Mouse (Mus musculus) spleen, postnatal 14 days (tissue): ENCODE results near the gene Clstn2.

Source experiments
- DNase-seq, 2 experiments: peaks; one replicate each; pipeline ENCODE4 v3.0.0; 2021 to 2022; ENCODE audit warnings: low spot score in 2 of 2

Clstn2 gene

DNA sequence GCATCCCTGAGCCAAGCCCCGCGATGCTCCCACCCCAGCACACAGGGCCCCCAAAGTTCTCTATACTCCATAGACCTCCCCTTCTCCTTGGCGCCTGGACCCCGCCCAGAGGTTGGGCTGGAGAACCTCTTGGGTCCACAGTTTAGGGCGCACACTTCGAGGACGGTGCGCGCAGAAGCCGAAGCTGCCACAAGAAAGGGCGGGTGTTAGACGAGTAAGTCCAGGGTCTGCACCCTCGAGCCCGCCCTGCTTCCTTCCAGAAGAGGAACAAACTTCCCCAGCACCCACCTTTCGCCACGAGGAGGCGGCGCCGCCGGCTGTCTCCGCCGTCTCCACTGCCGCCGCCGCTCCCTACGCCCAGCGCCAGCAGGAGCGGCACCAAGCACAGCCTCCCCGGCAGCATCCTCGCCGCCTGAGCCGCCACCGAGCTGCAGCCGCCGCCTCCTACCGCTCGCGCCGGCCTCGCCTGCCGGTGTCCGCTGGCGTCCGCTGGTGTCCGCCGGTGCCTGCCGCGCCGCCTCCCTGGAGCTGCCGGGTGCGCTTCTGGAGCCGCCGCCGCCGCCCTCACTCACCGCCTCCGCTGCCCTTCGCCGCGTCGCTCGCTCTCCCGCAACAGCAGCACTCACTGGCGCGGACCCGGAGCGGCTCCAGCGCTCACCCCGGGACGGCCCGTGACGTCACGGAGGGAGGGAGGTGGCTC is at the start of gene Clstn2:
Clstn2 (minus strand) TSS at position 609 of the 700 bp plus-strand sequence.
- no peak for DNase-seq

- no peak for DNase-seq
Measured at GRCm38 (mm10) chr9:98067767-98068166, 34.8 kb upstream of the Clstn2 start.

DNA sequence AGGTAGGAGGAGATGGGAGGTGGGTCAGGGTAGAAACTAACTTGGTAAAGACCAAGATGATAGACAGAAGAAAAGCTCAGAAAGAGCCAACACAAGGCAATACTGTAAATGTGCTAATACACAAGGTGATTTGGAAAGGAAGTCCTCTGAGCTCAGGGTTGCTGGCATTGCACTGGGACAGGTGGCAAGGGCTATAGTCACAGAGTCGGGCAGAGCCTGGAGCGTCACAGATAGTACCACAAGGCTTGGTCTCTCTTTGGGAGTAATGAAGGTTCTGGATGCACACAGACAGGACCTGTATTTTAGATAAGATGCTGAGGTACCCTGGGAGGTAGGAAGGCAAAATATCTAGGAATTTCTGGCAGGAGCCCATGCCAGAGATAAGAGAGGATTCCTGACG is 28.7 kb upstream of the Clstn2 start:
- no peak for DNase-seq

GRCm38 (mm10) chr9:98057291-98057690 is 24.3 kb upstream of the Clstn2 start:
- no peak for DNase-seq

- no peak for DNase-seq
Measured at GRCm38 (mm10) chr9:98051343-98051742, 18.4 kb upstream of the Clstn2 start.

DNA sequence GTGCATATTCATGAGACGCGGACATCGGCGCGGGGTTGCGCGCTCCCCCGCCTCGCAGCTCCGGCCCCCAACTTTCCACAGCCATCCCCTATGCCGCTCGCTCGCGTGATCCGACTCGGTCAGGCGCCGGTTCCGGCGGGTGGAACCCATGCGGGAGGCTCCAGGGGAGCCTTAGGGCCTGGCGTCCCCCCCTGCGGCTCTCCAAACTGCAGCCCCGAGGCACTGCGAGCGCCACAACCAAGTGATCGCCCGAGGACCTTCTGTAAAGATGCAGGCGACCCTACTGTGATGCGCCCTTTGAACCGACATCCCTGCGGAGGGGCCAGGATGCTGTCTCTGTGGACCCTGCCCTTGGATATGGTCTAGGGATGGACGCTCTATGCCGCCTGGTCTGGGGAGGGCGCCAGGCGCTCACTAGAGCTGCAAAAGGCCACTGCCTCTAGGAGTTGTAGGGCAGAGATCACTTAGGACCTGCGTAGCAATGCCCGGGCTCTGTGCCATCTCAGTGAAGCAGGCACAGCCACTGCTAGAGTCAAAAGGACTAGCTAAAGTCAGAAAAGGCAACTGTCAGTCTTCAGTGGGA is 383 bp upstream of the Clstn2 start:
- DNase-seq = no peak

DNA sequence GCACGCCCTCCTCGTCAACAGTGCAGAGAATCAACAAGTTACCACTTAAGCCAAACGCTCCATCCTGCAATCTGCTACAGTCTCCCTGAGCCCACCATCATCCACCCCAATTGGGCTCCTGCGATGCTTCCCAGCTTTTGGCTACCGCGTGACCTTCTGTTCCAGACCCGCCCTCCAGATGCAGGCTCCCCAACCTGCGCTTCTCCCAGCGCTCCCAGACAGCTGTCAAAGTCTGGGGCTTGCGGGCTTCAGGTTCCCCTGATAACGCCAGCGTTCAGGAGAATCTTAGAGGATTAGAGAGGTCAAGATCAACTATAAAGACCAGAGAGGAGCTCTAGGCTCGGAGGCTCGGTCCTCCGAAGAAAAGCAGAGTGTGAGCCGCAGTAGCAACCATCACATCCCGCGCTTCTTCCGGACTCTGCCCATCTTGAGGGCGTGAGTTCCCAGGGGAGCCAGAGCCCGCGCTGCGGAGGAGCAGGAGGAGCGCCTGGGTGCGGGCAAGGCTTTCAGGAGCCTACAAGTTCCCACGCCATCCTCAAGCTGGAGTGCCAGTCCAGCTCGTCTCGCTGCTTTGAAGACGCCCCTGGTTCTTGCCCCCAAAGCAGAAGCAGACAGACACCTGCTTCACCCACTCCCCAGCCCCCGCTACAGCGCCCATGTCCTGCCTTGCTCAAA is 946 bp downstream of the Clstn2 start:
- no peak for DNase-seq

DNA sequence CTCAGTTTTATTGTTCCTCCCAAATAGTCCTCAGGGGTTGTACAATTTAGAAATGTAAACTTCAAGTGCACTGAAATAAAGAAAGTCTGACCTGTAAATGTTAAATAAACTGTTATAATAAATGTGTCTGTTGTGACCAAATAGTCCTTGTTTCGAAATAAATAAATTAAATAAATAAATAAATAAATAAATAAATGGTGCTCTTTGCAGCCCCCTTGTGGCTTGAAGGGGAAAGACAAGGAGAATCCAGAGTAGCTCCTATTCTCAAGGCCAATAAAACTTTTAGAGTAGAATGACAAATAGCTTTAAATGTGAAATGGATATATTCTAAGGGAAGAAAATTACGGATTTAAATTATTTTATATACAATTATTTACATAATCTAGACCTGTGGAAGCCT is 2.3 kb downstream of the Clstn2 start:
- no peak for DNase-seq

DNA sequence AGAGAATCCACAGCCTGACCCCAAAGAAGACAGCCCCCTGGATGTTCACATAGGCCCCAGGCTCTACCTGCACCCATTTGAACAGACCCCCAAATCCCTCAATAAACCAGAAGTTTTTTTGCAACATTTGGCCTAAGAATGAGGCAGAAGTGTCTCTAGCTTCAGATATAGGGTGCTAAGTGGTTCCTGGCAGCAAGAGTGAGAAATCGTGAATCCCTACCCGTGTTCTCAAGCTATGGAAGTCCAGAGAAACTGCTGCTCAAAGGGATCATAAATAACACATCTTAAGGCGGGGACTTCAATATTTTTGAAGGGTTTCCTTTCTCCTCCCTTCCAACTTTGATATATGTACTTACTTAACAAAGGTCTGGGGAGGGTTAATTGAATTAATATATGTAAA is 7.4 kb downstream of the Clstn2 start:
- no peak for DNase-seq

GRCm38 (mm10) chr9:98023069-98023468 is 9.9 kb downstream of the Clstn2 start:
- DNase-seq = no peak

DNA sequence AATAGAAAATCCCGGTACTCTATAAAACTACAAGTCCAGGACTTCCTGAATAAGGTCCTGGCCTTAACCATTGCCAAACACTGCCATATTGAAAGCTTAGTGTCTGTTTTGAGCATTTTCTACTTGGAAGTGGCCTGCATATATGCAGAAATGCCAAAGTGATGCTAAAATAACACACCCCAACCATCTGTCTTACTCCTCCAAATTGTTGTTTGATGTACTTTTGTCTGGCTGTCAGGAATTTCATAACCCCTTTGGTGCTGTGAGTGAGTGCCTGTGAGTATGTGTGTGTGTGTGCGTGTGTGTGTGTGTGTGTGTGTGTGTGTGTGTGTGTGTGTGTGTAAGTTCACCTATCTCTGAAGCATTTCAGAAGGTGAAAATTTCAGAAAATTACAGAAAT is 13.1 kb downstream of the Clstn2 start:
- DNase-seq = no peak

- no peak for DNase-seq
Measured at GRCm38 (mm10) chr9:98018687-98019086, 14.3 kb downstream of the Clstn2 start.

DNA sequence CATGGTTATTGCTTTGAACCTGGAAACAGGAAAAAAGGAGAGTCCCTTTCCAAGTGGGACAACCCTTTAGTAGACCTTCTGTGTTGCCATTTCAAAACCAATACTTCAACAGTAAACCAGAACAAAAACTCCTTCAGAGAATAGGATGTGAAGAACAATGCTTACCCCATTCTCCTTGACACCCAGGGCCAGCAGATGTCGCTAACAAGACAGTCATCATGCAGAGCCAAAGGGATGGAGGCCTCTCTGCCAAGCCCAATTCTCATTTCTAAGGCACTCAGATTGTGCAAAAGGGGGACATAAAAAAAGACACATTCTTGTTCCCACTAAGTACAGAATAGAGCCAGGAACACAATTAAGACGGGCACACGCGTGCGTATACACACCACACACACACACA is 16.4 kb downstream of the Clstn2 start:
- DNase-seq = no peak

GRCm38 (mm10) chr9:97996349-97996748 is 36.6 kb downstream of the Clstn2 start:
- DNase-seq = no peak

GRCm38 (mm10) chr9:97995723-97996122 is 37.3 kb downstream of the Clstn2 start:
- DNase-seq = no peak

DNA sequence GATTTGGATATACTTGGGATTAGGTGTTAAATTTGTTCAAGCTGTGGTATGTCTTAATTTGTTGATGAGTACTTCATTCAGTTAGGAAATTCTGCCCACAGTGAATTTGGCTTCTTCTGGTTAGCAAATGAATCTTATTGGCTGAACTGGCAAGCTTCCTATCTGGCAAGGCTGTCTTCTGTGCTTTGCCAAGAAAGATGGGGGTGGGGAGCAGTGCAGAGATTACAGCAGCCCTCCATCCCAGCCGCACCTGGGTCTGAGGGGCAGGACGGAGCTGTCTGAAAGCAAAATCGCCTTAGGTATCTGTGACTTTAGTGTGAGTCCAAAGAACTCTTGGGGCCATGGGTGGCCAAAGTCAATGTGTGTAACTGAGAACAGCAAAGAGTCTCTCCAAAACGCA is 40.9 kb downstream of the Clstn2 start:
- DNase-seq = no peak

DNA sequence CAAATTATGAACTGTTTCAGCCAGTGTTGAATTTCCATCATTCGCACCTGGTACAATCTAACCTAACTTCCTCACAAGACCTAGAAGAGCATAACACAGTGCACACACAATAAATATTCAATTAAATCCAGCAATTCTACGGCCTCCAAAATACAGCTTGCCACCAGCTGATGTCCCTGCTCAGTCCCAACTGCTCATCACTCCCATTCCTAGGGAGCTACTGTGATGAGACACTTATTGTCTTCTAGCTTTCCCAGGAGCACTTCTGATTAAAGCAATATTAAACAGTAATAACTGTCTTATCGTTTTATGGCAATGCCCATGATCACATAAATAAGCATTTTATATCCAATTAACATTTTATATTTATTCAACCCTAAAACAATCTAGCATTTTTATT is 55.6 kb downstream of the Clstn2 start:
- no peak for DNase-seq

DNA sequence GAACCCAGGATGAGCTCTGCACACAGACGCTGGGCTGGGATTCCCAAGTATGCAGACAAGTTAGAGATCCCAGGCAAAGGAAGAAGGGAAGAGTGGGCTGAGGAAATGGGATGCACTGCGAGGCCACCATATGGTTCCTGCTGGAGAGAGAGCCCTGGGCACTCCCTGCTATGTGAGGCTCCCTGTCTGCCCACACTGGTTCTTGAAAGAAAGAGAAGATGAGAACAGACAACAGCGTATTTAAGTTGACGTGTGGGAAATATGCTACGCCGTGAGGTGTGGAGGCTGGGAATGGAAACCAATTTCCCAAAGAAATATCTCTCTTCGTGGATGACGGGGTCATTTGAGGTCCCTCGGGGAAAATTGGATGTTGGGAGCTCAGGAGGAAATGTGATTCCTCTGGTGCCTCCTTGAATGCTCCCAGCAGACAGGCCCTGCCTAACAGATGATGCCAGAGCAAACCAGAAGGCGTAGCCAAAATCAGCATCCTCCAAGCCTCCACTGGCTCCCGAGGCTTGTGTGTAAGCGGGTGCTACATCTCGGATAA is 58.1 kb downstream of the Clstn2 start:
- DNase-seq = no peak

- DNase-seq = no peak
Measured at GRCm38 (mm10) chr9:97966691-97967090, 66.3 kb downstream of the Clstn2 start.

DNA sequence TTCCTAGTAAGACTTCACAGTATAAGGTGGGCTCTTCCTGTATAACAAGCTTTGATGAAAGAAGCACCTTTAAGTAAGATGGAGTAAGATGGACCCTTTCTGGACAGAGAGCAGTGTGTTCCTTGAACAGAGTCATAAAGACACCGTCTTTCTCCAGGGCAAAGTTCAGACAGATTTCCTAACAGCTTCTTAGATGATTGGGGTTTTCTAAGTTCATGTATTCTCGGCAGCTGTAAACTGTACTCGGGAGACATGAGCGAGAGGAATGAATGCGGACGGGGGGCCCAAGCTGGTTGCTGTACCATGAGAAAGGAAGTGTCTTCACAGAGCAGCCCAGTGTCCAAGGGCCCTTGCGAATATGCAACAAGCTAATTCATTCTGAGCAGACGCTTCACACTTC is 75.5 kb downstream of the Clstn2 start:
- DNase-seq = no peak

GRCm38 (mm10) chr9:97956407-97957106 is 76.4 kb downstream of the Clstn2 start:
- no peak for DNase-seq

DNA sequence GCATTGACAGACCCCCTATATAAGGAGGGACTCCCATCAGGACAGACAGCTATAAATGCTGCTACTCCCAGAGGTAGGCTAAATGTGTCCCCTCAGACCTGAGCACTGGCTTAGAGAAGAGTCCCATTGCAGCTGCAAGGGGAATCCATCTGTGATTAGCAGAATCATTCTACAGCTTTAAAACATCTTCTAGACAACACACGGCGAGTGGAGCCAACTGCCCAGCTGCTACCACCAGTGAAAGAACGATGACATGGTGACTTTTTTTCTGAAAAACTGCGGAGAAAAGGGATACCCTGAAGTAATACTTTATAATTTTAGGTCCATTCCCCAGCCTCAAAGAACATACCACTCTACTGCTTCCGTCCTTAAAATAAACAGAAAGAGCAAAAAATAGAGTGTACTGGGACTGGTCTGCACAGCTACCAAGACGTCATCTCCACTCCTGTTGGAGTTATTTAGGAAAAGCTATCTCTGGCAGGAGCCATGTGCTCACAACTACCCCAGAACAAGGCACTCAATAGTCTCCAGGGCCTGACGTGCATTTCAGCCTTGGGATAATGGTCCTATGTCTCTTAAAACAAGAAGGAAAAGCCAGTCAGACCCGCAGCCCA is 79.1 kb downstream of the Clstn2 start:
- no peak for DNase-seq
